Mouse (Mus musculus) brain, adult 2 months (tissue): ENCODE measurements around the gene Aloxe3.

Experiments used
- DNase-seq: peaks from one replicate; pipeline ENCODE4 v3.0.0; 2011; ENCODE audit warnings: low read depth, low spot score

Aloxe3 gene

GRCm38 (mm10) chr11:69125041-69125851 is 450 bp upstream of the Aloxe3 start:
- peak; percentile 95 for DNase-seq

- DNase-seq = peak; percentile 79
These were observed 416 bp downstream of the Aloxe3 start for GRCm38 (mm10) chr11:69125919-69126705.

- DNase-seq = no peak
These were observed 1.0 kb downstream of the Aloxe3 start for GRCm38 (mm10) chr11:69126706-69127095.

- no peak for DNase-seq
These were observed 2.9 kb downstream of the Aloxe3 start for GRCm38 (mm10) chr11:69128426-69129122.

- peak; percentile 61 for DNase-seq
These were observed 7.8 kb downstream of the Aloxe3 start for GRCm38 (mm10) chr11:69133566-69133922.

- DNase-seq = peak; percentile 91
These were observed 8.4 kb downstream of the Aloxe3 start for GRCm38 (mm10) chr11:69133923-69134621.

GRCm38 (mm10) chr11:69134622-69134968 is 8.9 kb downstream of the Aloxe3 start:
- no peak for DNase-seq

GRCm38 (mm10) chr11:69135361-69135760 is 9.7 kb downstream of the Aloxe3 start:
- DNase-seq = no peak

- peak; percentile 48 for DNase-seq
These were observed 21.9 kb downstream of the Aloxe3 start for GRCm38 (mm10) chr11:69147546-69147945.

- DNase-seq = no peak
These were observed 22.8 kb downstream of the Aloxe3 start for GRCm38 (mm10) chr11:69148451-69148960.

- DNase-seq = peak; percentile 36
These were observed 24.0 kb downstream of the Aloxe3 start for GRCm38 (mm10) chr11:69149728-69150127.

GRCm38 (mm10) chr11:69150444-69150843 is 24.7 kb downstream of the Aloxe3 start:
- DNase-seq = peak; percentile 85

GRCm38 (mm10) chr11:69151004-69151403 is 25.3 kb downstream of the Aloxe3 start:
- no peak for DNase-seq

- DNase-seq = no peak
These were observed 28.1 kb downstream of the Aloxe3 start for GRCm38 (mm10) chr11:69153831-69154230.

- DNase-seq = peak; percentile 62
These were observed 29.7 kb downstream of the Aloxe3 start for GRCm38 (mm10) chr11:69155351-69155750.

- peak; percentile 67 for DNase-seq
These were observed 31.1 kb downstream of the Aloxe3 start, which contains the start of gene Alox12b for GRCm38 (mm10) chr11:69156800-69157199. Gene Alox12b (plus strand): TSS chr11:69156989.

GRCm38 (mm10) chr11:69169313-69169712 is 43.6 kb downstream of the Aloxe3 start:
- peak; percentile 75 for DNase-seq

- peak; percentile 54 for DNase-seq
These were observed 45.9 kb downstream of the Aloxe3 start for GRCm38 (mm10) chr11:69171626-69172025.

- DNase-seq = no peak
These were observed 46.9 kb downstream of the Aloxe3 start for GRCm38 (mm10) chr11:69172606-69173005.

- DNase-seq = no peak
These were observed 49.0 kb downstream of the Aloxe3 start for GRCm38 (mm10) chr11:69174722-69175121.

- DNase-seq = no peak
These were observed 52.8 kb downstream of the Aloxe3 start for GRCm38 (mm10) chr11:69178525-69178924.
